Mouse (Mus musculus) fat pad, adult 2 months (tissue): ENCODE results near the gene Foxb1.

Experiments
- DNase-seq: peaks from one replicate; pipeline ENCODE4 v3.0.0-alpha.2; 2011; ENCODE audit warnings: low read depth, low spot score; ENCODE audit errors: extremely low read depth

The Foxb1 gene

GRCm38 (mm10) chr9:69757254-69757653, 3.5 kb downstream of the Foxb1 start:
- DNase-seq = no peak

DNA sequence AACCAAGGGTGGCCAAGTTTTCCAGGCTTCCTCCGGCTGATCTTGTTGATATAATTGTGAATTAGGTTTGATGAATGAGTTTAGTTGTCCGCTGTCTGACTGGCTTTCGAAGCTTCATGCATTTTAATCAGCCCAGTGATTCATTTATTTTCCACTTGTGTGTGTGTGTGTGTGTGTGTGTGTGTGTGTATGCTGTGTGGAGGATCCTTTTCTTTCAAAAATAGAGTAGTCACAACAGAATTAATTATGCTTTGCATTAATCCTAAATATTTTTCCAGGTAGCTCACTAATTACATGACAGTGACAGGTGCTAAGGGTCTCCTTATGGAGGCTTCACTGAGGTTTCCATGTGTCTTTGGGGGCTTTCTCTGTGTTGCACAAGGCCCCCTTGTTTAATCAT, 4.3 kb downstream of the Foxb1 start:
- no peak for DNase-seq

- DNase-seq = no peak
Measured at GRCm38 (mm10) chr9:69756041-69756440, 4.7 kb downstream of the Foxb1 start.

DNA sequence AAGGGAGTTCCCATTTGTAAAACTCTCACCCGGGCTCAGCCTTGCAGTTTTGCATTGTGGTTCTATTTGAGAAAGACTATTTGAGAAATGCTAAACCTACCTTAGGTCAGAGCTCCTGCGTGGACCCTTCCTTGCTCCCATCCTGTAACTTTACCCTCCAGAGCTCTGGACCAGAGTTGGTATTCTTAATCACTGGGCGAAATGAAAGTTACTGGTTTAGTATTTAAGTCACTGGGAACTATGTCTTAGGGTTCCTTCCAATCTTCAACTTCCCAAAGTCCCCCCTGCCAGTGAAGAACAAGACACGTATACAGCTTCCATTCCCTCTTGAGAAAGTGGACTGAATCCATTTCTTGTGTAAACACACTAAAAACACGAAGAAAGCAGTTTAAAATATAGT, 5.6 kb downstream of the Foxb1 start:
- DNase-seq = no peak

- no peak for DNase-seq
Measured at GRCm38 (mm10) chr9:69754712-69755111, 6.0 kb downstream of the Foxb1 start.

GRCm38 (mm10) chr9:69754291-69754690, 6.4 kb downstream of the Foxb1 start:
- DNase-seq = no peak

DNA sequence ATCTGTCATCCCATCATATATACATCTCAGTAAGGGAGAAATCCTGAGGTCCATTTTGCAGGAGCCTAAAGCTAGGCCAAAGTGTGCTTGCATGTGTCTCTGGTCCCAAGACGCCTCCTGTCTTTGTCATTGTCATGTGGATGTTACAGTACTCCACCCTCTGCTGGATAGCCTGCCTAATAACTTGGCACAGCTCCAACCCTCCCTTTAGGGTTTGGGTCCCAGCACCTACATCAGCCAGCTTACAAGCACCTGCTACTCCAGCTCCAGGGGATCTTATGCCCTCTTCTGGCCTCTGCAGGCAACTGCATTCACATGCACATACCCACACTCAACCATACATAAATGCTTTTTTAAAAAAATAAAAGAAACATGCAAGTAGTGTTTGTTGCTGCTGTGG, 12.8 kb downstream of the Foxb1 start:
- no peak for DNase-seq

- DNase-seq = no peak
Measured at GRCm38 (mm10) chr9:69728736-69729135, 32.0 kb downstream of the Foxb1 start.

DNA sequence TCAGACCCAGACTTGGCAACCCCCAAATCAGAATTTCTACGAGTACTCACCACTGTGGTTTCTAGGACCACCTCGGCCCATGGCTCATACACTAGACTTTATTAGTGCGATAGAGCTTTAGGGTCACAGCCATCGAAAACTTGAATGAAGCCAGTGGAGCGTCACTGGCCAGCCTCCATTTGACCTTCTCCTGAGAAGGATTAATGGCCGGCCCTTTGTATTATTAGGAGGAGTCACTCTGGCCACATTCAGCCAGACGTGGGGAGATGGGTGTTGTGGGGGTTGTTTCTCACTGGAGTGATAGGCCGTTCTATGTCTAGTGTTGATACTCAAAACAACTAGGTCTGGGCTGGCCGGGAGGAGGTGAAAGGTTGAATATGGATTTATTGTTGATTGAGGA, 42.3 kb downstream of the Foxb1 start:
- no peak for DNase-seq

DNA sequence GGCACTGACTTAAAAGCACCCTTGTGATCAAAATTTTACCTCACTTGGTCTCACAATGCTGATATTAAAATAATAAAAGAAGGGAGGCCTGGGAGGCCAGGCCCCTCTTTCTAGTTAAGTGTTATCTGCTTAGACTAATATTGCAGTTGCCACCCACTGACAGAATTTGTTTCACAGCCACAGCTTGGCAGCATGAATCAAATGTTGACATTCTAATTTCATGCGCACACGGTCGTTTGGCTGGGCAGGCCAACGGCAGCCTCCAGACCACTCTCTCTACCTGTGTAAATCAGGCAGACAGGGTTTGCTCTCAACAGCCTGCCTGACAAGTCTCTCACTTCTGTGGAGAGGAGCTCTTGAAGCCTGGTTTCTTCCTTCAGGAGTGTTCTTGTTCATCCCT, 44.4 kb downstream of the Foxb1 start:
- DNase-seq = no peak

DNA sequence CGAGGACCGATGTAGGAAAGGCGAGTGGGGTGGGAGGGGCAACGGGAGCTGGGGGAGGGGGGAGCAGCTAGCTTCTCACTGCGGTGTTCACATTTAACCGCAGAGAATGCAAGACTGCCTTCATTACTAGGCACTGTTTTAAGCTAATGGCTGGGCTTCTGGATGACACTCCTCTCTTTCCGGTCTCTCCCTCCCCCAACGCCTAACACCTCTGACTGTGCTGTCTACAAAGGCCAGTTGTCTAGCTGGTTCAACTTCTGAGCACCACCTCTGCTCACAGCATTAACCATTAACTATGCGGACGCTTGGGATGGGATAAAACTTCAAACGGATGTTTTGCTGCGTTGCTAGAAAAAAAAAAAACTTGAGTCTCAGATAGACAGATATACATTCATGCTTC, 45.3 kb downstream of the Foxb1 start:
- DNase-seq = no peak

DNA sequence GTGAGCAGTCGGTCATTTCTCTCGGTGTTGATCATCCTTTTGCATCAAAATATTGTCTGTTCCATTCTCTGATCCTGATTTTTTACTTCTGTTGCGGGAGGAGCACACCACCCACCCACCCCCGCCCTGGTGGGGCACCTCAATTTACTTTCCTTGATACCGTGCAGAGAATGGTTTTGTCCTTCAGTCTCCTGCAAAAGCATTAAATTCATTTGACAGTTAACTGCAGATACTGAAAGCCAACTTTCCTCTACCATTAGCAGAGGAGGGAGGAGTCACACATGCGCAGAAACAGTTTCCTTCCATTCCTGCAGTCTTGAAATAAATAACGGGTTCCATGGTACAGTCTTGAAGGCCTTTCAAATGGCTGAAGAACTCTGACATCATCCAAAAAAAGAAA, 46.4 kb downstream of the Foxb1 start:
- no peak for DNase-seq

- no peak for DNase-seq
Measured at GRCm38 (mm10) chr9:69713577-69714327, 47.0 kb downstream of the Foxb1 start.

- peak; percentile 46 for DNase-seq
Measured at GRCm38 (mm10) chr9:69712714-69713525, 47.8 kb downstream of the Foxb1 start.
